Mouse (Mus musculus): ENCODE results near the gene Pan2. TPM values are rescaled to one million over a fixed set of nuclear protein-coding genes. Genes with fewer than 3 reads are reported as not detected.

The Pan2 gene
- total and polyA plus RNA-seq, 2 experiments from 2014 or later = 13.4 to 19.0 TPM

- peaks cover 8% of the 10 kb centered on the region for H3K36me3 ChIP-seq (ENCODE audit: insufficient read depth, low read length)
- peak overlapping the region; percentile 91 for H3K4me2 ChIP-seq (ENCODE audit: low read depth, low read length, poor library complexity, severe bottlenecking)
- no peak for ATAC-seq (ENCODE audit: low FRiP score)
- no peaks in the 10 kb centered on the region for H3K4me1 ChIP-seq (ENCODE audit: insufficient read depth, low read length)
- TF ChIP-seq CTCF (IDR thresholded peaks at IDR 0.05) = no peak
- H3K9ac ChIP-seq (replicated peaks; ENCODE audit: low read length, poor library complexity, severe bottlenecking) = peak overlapping the region; percentile 77
- WGBS = 13% methylated on average over 19 of the region's 19 CpGs
- H3K4me3 ChIP-seq (ENCODE audit: low read depth, low read length) = peak overlapping the region; percentile 68
- no peak for DNase-seq (ENCODE audit: low spot score)
- no peaks in the 10 kb centered on the region for H3K9me3 ChIP-seq (ENCODE audit: low read length)
- H3K27ac ChIP-seq (ENCODE audit: low read depth, low read length) = peak overlapping the region; percentile 96
- H3K27me3 ChIP-seq (ENCODE audit: insufficient read depth, low read length) = no peaks in the 10 kb centered on the region
Measured at GRCm38 (mm10) chr10:128367899-128368401, 64.8 kb downstream of the Pan2 start.

GRCm38 (mm10) chr10:128368402-128369217 lies 65.5 kb downstream of the Pan2 start, which contains the start of gene Coq10a:
Gene Coq10a, minus strand, starts transcription at chr10:128368997.
- H3K9me3 ChIP-seq (ENCODE audit: low read length) = no peaks in the 10 kb centered on the region
- under 1% methylated on average over 60 of the region's 87 CpGs for WGBS
- DNase-seq (ENCODE audit: low spot score) (peak; percentile 97), ATAC-seq (ENCODE audit: low FRiP score) (peak; percentile 94)
- peak within 1 kb of the TSS; percentile 91 for H3K4me2 ChIP-seq (ENCODE audit: low read depth, low read length, poor library complexity, severe bottlenecking)
- peak within 1 kb of the TSS; percentile 96 for H3K27ac ChIP-seq (ENCODE audit: low read depth, low read length)
- TF ChIP-seq CTCF (IDR thresholded peaks at IDR 0.05) = no peak
- no peaks in the 10 kb centered on the region for H3K27me3 ChIP-seq (ENCODE audit: insufficient read depth, low read length)
- H3K9ac ChIP-seq (replicated peaks; ENCODE audit: low read length, poor library complexity, severe bottlenecking) = peak within 1 kb of the TSS; percentile 77
- H3K4me3 ChIP-seq (ENCODE audit: low read depth, low read length) = peak within 1 kb of the TSS; percentile 68
- 0 out of 2 replicates have a peak, but pooled peaks cover 1% of the 10 kb centered on the region for H3K36me3 ChIP-seq (ENCODE audit: insufficient read depth, low read length)
- no peaks in the 10 kb centered on the region for H3K4me1 ChIP-seq (ENCODE audit: insufficient read depth, low read length)

- H3K4me1 ChIP-seq (ENCODE audit: insufficient read depth, low read length) = no peaks in the 10 kb centered on the region
- H3K4me3 ChIP-seq (ENCODE audit: low read depth, low read length) = peak overlapping the region; percentile 68
- H3K9me3 ChIP-seq (ENCODE audit: low read length) = no peaks in the 10 kb centered on the region
- 2% methylated on average over 9 of the region's 9 CpGs for WGBS
- TF ChIP-seq CTCF (IDR thresholded peaks at IDR 0.05) = no peak
- ATAC-seq (ENCODE audit: low FRiP score) (no peak), DNase-seq (ENCODE audit: low spot score) (no peak)
- peak overlapping the region; percentile 77 for H3K9ac ChIP-seq (replicated peaks; ENCODE audit: low read length, poor library complexity, severe bottlenecking)
- no peaks in the 10 kb centered on the region for H3K27me3 ChIP-seq (ENCODE audit: insufficient read depth, low read length)
- H3K4me2 ChIP-seq (ENCODE audit: low read depth, low read length, poor library complexity, severe bottlenecking) = peak overlapping the region; percentile 91
- peak overlapping the region; percentile 96 for H3K27ac ChIP-seq (ENCODE audit: low read depth, low read length)
- H3K36me3 ChIP-seq (ENCODE audit: insufficient read depth, low read length) = no peaks in the 10 kb centered on the region
Measured at GRCm38 (mm10) chr10:128369218-128369543, 66.0 kb downstream of the Pan2 start.

DNA sequence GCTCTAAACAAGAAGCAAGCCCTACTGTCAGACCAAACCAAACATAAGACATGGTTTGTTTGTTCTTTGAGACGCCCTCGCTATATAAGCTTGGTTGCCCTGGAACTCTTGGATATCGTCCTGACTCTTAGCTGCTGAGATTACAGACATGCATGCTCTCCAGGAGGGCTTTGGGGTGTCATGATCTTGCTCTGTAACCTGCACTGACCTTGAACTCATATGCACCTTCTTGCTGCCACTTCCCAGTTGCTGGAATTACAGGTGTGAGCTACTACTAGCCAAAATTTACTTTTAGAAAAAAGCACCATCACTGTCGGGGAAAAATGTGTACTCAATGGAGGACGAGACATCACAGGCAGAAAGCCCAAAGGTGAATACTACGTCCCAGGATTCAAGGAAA lies 66.5 kb downstream of the Pan2 start:
- no peak for TF ChIP-seq CTCF (IDR thresholded peaks at IDR 0.05)
- Histone ChIP-seq H3K27ac (ENCODE audit: low read depth, low read length) (peak overlapping the region; percentile 96), H3K36me3 (ENCODE audit: insufficient read depth, low read length) (no peaks in the 10 kb centered on the region), H3K4me1 (ENCODE audit: insufficient read depth, low read length) (no peaks in the 10 kb centered on the region), H3K4me2 (ENCODE audit: low read depth, low read length, poor library complexity, severe bottlenecking) (peak overlapping the region; percentile 91), H3K27me3 (ENCODE audit: insufficient read depth, low read length) (no peaks in the 10 kb centered on the region), H3K4me3 (ENCODE audit: low read depth, low read length) (peak overlapping the region; percentile 68), H3K9ac (replicated peaks; ENCODE audit: low read length, poor library complexity, severe bottlenecking) (peak overlapping the region; percentile 77), H3K9me3 (ENCODE audit: low read length) (no peaks in the 10 kb centered on the region)
- ATAC-seq (ENCODE audit: low FRiP score) = no peak
- no peak for DNase-seq (ENCODE audit: low spot score)
- WGBS = 77% methylated on average over 6 of the region's 6 CpGs

DNA sequence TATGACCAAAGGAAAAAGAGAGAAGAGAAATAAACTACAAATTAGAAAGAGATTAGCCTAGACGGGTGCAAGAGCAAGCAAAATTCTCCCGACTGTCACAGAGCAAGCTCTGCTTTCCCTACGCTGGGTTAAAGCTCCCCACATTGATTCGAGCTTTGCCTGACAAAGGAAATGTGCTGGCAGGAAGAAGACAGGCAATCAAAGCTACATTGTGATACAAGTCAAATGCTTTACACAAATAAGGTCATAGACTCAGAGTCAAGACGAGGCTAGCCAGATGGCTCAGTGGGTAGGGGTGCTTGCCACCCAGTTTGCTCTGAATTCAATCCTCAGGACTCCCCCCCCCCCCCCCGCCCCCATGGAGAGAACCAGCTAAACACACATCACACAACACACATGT lies 66.9 kb downstream of the Pan2 start:
- H3K4me2 ChIP-seq (ENCODE audit: low read depth, low read length, poor library complexity, severe bottlenecking) = no peak overlapping the region
- DNase-seq (ENCODE audit: low spot score) = no peak
- whole genome bisulfite sequencing = 51% methylated on average over 5 of the region's 6 CpGs
- no peaks in the 10 kb centered on the region for H3K27me3 ChIP-seq (ENCODE audit: insufficient read depth, low read length)
- H3K36me3 ChIP-seq (ENCODE audit: insufficient read depth, low read length) = no peaks in the 10 kb centered on the region
- no peak for ATAC-seq (ENCODE audit: low FRiP score)
- no peak overlapping the region for H3K9ac ChIP-seq (replicated peaks; ENCODE audit: low read length, poor library complexity, severe bottlenecking)
- no peaks in the 10 kb centered on the region for H3K4me1 ChIP-seq (ENCODE audit: insufficient read depth, low read length)
- H3K9me3 ChIP-seq (ENCODE audit: low read length) = no peaks in the 10 kb centered on the region
- no peak for TF ChIP-seq CTCF (IDR thresholded peaks at IDR 0.05)
- H3K4me3 ChIP-seq (ENCODE audit: low read depth, low read length) = no peak overlapping the region
- H3K27ac ChIP-seq (ENCODE audit: low read depth, low read length) = peak overlapping the region; percentile 96; the same call in 1 of the 2 replicates

GRCm38 (mm10) chr10:128370601-128371000 lies 67.5 kb downstream of the Pan2 start:
- no peak overlapping the region for H3K9ac ChIP-seq (replicated peaks; ENCODE audit: low read length, poor library complexity, severe bottlenecking)
- ATAC-seq (ENCODE audit: low FRiP score) (no peak), DNase-seq (ENCODE audit: low spot score) (no peak)
- 53% methylated on average over 4 of the region's 4 CpGs for WGBS
- no peaks in the 10 kb centered on the region for H3K4me1 ChIP-seq (ENCODE audit: insufficient read depth, low read length)
- H3K4me3 ChIP-seq (ENCODE audit: low read depth, low read length) = no peak overlapping the region
- H3K36me3 ChIP-seq (ENCODE audit: insufficient read depth, low read length) = no peaks in the 10 kb centered on the region
- no peak overlapping the region for H3K27ac ChIP-seq (ENCODE audit: low read depth, low read length)
- no peaks in the 10 kb centered on the region for H3K9me3 ChIP-seq (ENCODE audit: low read length)
- no peaks in the 10 kb centered on the region for H3K27me3 ChIP-seq (ENCODE audit: insufficient read depth, low read length)
- no peak overlapping the region for H3K4me2 ChIP-seq (ENCODE audit: low read depth, low read length, poor library complexity, severe bottlenecking)
- no peak for TF ChIP-seq CTCF (IDR thresholded peaks at IDR 0.05)

Other genes with a start within 250 kb of the Pan2 start
- 109 and 117 TPM in 2 replicates for gene Ptges3, start 244.4 kb upstream of the Pan2 start, total RNA-seq (2014; rRNA removed)
- gene Ptges3, start 244.4 kb upstream of the Pan2 start, polyA plus RNA-seq (2015; fragmentation: Nextera tagmentation; extraction: Ambion mirVana) = 390 and 433 TPM in 2 replicates
- gene Atp5b, start 220.1 kb upstream of the Pan2 start, total RNA-seq (2014; rRNA removed) = 4,011 and 6,126 TPM in 2 replicates
- 2,103 and 2,155 TPM in 2 replicates for gene Atp5b, start 220.1 kb upstream of the Pan2 start, polyA plus RNA-seq (2015; fragmentation: Nextera tagmentation; extraction: Ambion mirVana)
- 14.0 and 17.3 TPM in 2 replicates for gene Baz2a, start 211.8 kb upstream of the Pan2 start, total RNA-seq (2014; rRNA removed)
- 8.0 and 9.3 TPM in 2 replicates for gene Baz2a, start 211.8 kb upstream of the Pan2 start, polyA plus RNA-seq (2015; fragmentation: Nextera tagmentation; extraction: Ambion mirVana)
- gene Rbms2, start 123.0 kb upstream of the Pan2 start, total RNA-seq (2014; rRNA removed) = 11.1 and 12.9 TPM in 2 replicates
- gene Rbms2, start 123.0 kb upstream of the Pan2 start, polyA plus RNA-seq (2015; fragmentation: Nextera tagmentation; extraction: Ambion mirVana) = 5.2 and 5.3 TPM in 2 replicates
- gene Gls2, start 108.9 kb upstream of the Pan2 start, total RNA-seq (2014; rRNA removed) = 2.5 and 4.4 TPM in 2 replicates
- gene Gls2, start 108.9 kb upstream of the Pan2 start, polyA plus RNA-seq (2015; fragmentation: Nextera tagmentation; extraction: Ambion mirVana) = 1.2 and 2.5 TPM in 2 replicates
- gene Spryd4, start 91.5 kb upstream of the Pan2 start, total RNA-seq (2014; rRNA removed) = 17.1 and 29.5 TPM in 2 replicates
- 21.4 and 23.0 TPM in 2 replicates for gene Spryd4, start 91.5 kb upstream of the Pan2 start, polyA plus RNA-seq (2015; fragmentation: Nextera tagmentation; extraction: Ambion mirVana)
- 0.22 TPM in 1 of 2 replicates, not detected in the other for gene Mip, start 77.5 kb upstream of the Pan2 start, total RNA-seq (2014; rRNA removed)
- 0.13 TPM in 1 of 2 replicates, not detected in the other for gene Mip, start 77.5 kb upstream of the Pan2 start, polyA plus RNA-seq (2015; fragmentation: Nextera tagmentation; extraction: Ambion mirVana)
- 11.0 and 14.6 TPM in 2 replicates for gene Timeless, start 71.3 kb upstream of the Pan2 start, total RNA-seq (2014; rRNA removed)
- gene Timeless, start 71.3 kb upstream of the Pan2 start, polyA plus RNA-seq (2015; fragmentation: Nextera tagmentation; extraction: Ambion mirVana) = 7.7 and 8.1 TPM in 2 replicates
- not detected in 2 replicates for gene Apon, start 49.2 kb upstream of the Pan2 start, total RNA-seq (2014; rRNA removed)
- gene Apon, start 49.2 kb upstream of the Pan2 start, polyA plus RNA-seq (2015; fragmentation: Nextera tagmentation; extraction: Ambion mirVana) = not detected in 2 replicates
- gene Apof, start 34.7 kb upstream of the Pan2 start, total RNA-seq (2014; rRNA removed) = 0.42 TPM in 1 of 2 replicates, not detected in the other
- 0.20 and 0.83 TPM in 2 replicates for gene Apof, start 34.7 kb upstream of the Pan2 start, polyA plus RNA-seq (2015; fragmentation: Nextera tagmentation; extraction: Ambion mirVana)
- gene Stat2, start 32.8 kb upstream of the Pan2 start, total RNA-seq (2014; rRNA removed) = 8.7 and 9.8 TPM in 2 replicates
- gene Stat2, start 32.8 kb upstream of the Pan2 start, polyA plus RNA-seq (2015; fragmentation: Nextera tagmentation; extraction: Ambion mirVana) = 10.5 and 12.9 TPM in 2 replicates
- not detected in 2 replicates for gene Il23a, start 4.6 kb upstream of the Pan2 start, total RNA-seq (2014; rRNA removed)
- 0.12 TPM in 1 of 2 replicates, not detected in the other for gene Il23a, start 4.6 kb upstream of the Pan2 start, polyA plus RNA-seq (2015; fragmentation: Nextera tagmentation; extraction: Ambion mirVana)
- 40.3 and 49.4 TPM in 2 replicates for gene Cnpy2, start 19.1 kb downstream of the Pan2 start, total RNA-seq (2014; rRNA removed)
- gene Cnpy2, start 19.1 kb downstream of the Pan2 start, polyA plus RNA-seq (2015; fragmentation: Nextera tagmentation; extraction: Ambion mirVana) = 164 and 176 TPM in 2 replicates
- gene Cs, start 34.4 kb downstream of the Pan2 start, total RNA-seq (2014; rRNA removed) = 279 and 309 TPM in 2 replicates
- gene Cs, start 34.4 kb downstream of the Pan2 start, polyA plus RNA-seq (2015; fragmentation: Nextera tagmentation; extraction: Ambion mirVana) = 255 and 271 TPM in 2 replicates
- 42.8 and 53.2 TPM in 2 replicates for gene Coq10a, start 65.7 kb downstream of the Pan2 start, total RNA-seq (2014; rRNA removed)
- gene Coq10a, start 65.7 kb downstream of the Pan2 start, polyA plus RNA-seq (2015; fragmentation: Nextera tagmentation; extraction: Ambion mirVana) = 51.7 and 56.4 TPM in 2 replicates
- 43.6 and 49.1 TPM in 2 replicates for gene Ankrd52, start 73.8 kb downstream of the Pan2 start, total RNA-seq (2014; rRNA removed)
- gene Ankrd52, start 73.8 kb downstream of the Pan2 start, polyA plus RNA-seq (2015; fragmentation: Nextera tagmentation; extraction: Ambion mirVana) = 7.8 and 9.9 TPM in 2 replicates
- gene Slc39a5, start 97.9 kb downstream of the Pan2 start, total RNA-seq (2014; rRNA removed) = 0.16 and 0.61 TPM in 2 replicates
- gene Slc39a5, start 97.9 kb downstream of the Pan2 start, polyA plus RNA-seq (2015; fragmentation: Nextera tagmentation; extraction: Ambion mirVana) = 0.16 and 0.27 TPM in 2 replicates
- gene Nabp2, start 108.2 kb downstream of the Pan2 start, total RNA-seq (2014; rRNA removed) = 63.1 and 82.0 TPM in 2 replicates
- 145 and 157 TPM in 2 replicates for gene Nabp2, start 108.2 kb downstream of the Pan2 start, polyA plus RNA-seq (2015; fragmentation: Nextera tagmentation; extraction: Ambion mirVana)
- 94.3 and 103 TPM in 2 replicates for gene Rnf41, start 108.3 kb downstream of the Pan2 start, total RNA-seq (2014; rRNA removed)
- 91.6 and 93.8 TPM in 2 replicates for gene Rnf41, start 108.3 kb downstream of the Pan2 start, polyA plus RNA-seq (2015; fragmentation: Nextera tagmentation; extraction: Ambion mirVana)
- 216 and 233 TPM in 2 replicates for gene Smarcc2, start 155.9 kb downstream of the Pan2 start, total RNA-seq (2014; rRNA removed)
- gene Smarcc2, start 155.9 kb downstream of the Pan2 start, polyA plus RNA-seq (2015; fragmentation: Nextera tagmentation; extraction: Ambion mirVana) = 129 and 143 TPM in 2 replicates
- gene Myl6, start 190.8 kb downstream of the Pan2 start, total RNA-seq (2014; rRNA removed) = 648 and 715 TPM in 2 replicates
- gene Myl6, start 190.8 kb downstream of the Pan2 start, polyA plus RNA-seq (2015; fragmentation: Nextera tagmentation; extraction: Ambion mirVana) = 946 and 1,057 TPM in 2 replicates
- gene Myl6b, start 195.3 kb downstream of the Pan2 start, total RNA-seq (2014; rRNA removed) = 24.6 and 28.6 TPM in 2 replicates
- 4.9 and 5.4 TPM in 2 replicates for gene Myl6b, start 195.3 kb downstream of the Pan2 start, polyA plus RNA-seq (2015; fragmentation: Nextera tagmentation; extraction: Ambion mirVana)
- gene Esyt1, start 222.5 kb downstream of the Pan2 start, total RNA-seq (2014; rRNA removed) = 16.2 and 16.6 TPM in 2 replicates
- gene Esyt1, start 222.5 kb downstream of the Pan2 start, polyA plus RNA-seq (2015; fragmentation: Nextera tagmentation; extraction: Ambion mirVana) = 7.3 and 7.4 TPM in 2 replicates
- 20.6 and 30.3 TPM in 2 replicates for gene Zc3h10, start 244.4 kb downstream of the Pan2 start, total RNA-seq (2014; rRNA removed)
- gene Zc3h10, start 244.4 kb downstream of the Pan2 start, polyA plus RNA-seq (2015; fragmentation: Nextera tagmentation; extraction: Ambion mirVana) = 12.0 and 12.5 TPM in 2 replicates
- 772 and 807 TPM in 2 replicates for gene Rpl41, start 246.0 kb downstream of the Pan2 start, total RNA-seq (2014; rRNA removed)
- gene Rpl41, start 246.0 kb downstream of the Pan2 start, polyA plus RNA-seq (2015; fragmentation: Nextera tagmentation; extraction: Ambion mirVana) = 2,464 and 2,473 TPM in 2 replicates

Measured in midbrain, postnatal 0 days (tissue).